In the genomic region with DNA sequence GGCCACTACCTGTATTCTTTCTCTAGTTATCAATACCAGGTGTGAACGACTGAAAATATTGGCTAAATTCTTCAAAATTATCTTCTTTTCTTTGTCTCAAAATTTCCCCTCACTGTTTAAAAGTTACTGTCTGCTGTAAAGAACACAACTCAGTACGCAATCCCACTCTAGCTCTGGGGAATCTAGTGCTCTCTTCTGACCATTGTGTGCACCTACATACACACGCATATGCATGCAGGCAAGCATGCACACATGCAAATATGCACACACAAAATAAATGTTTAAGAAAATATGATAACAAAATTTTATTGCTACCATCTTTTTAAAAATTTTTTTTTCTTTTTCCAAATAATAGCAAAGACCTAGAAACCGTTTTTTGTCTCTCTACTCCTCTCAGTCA, we compare ENCODE assay signal across 18 mouse cellular contexts.
"Had no signal": no experiment of that assay in that cellular context is flagged by ENCODE, and none has a peak within 500 bp of the region (broad histone marks: within the 10 kb centered on the region; RNA-seq: fewer than 3 reads in every experiment).

No protein-coding gene starts in this region.

- H3K9ac ChIP-seq: liver, embryonic 13.5 days; midbrain, embryonic 12.5 days; midbrain, embryonic 15.5 days; neural tube, embryonic 13.5 days; stomach, embryonic 15.5 days had no signal

- H3K4me2 ChIP-seq: liver, embryonic 13.5 days; midbrain, embryonic 12.5 days; midbrain, embryonic 15.5 days; neural tube, embryonic 13.5 days; stomach, embryonic 15.5 days had no signal

- DNase-seq: kidney, adult 18-20 months; kidney, adult 9 months; kidney, postnatal 14 days; kidney, postnatal 4 days; liver, embryonic 13.5 days; lung, adult 2 months; lung, postnatal 36 days; retina, postnatal 1 day; right cerebral cortex, postnatal 25 days; spleen, adult 18-20 months; thymus, adult 18-20 months; thymus, postnatal 25 days had no signal

- H3K27me3 ChIP-seq: liver, embryonic 13.5 days; midbrain, embryonic 12.5 days; midbrain, embryonic 15.5 days; neural tube, embryonic 13.5 days; stomach, embryonic 15.5 days had no signal

- H3K4me1 ChIP-seq: liver, embryonic 13.5 days; stomach, embryonic 15.5 days had no signal

- H3K36me3 ChIP-seq: liver, embryonic 13.5 days; midbrain, embryonic 12.5 days; midbrain, embryonic 15.5 days; neural tube, embryonic 13.5 days; stomach, embryonic 15.5 days had no signal

- H3K27ac ChIP-seq: liver, embryonic 13.5 days; midbrain, embryonic 12.5 days; neural tube, embryonic 13.5 days; stomach, embryonic 15.5 days had no signal

- H3K4me3 ChIP-seq: liver, embryonic 13.5 days; midbrain, embryonic 12.5 days; midbrain, embryonic 15.5 days; myocyte; neural tube, embryonic 13.5 days; stomach, embryonic 15.5 days had no signal

- H3K9me3 ChIP-seq: liver, embryonic 13.5 days; midbrain, embryonic 12.5 days; midbrain, embryonic 15.5 days; neural tube, embryonic 13.5 days; stomach, embryonic 15.5 days had no signal

- ATAC-seq: intestine, embryonic 16.5 days had no signal
